Mouse (Mus musculus): Measurements from ENCODE around the gene Upk1a.

Gene Upk1a

GRCm38 (mm10) chr7:30612654-30613402 lies at the start of gene Upk1a:
Gene Upk1a (minus strand): TSS chr7:30612847.
- in situ Hi-C loops (cut with MboI), result no loop called here

GRCm38 (mm10) chr7:30649591-30650540 lies 37.2 kb upstream of the Upk1a start, which contains the start of gene Rbm42:
Gene Rbm42 (minus strand): TSS chr7:30650317.
- in situ Hi-C loops (cut with MboI), result no loop called here

- in situ Hi-C loops (cut with MboI), result no loop called here
Observed at GRCm38 (mm10) chr7:30639083-30639482, 26.4 kb upstream of the Upk1a start.

- in situ Hi-C loops (cut with MboI), result no loop called here
Observed at GRCm38 (mm10) chr7:30636395-30636794, 23.7 kb upstream of the Upk1a start.

GRCm38 (mm10) chr7:30635752-30636151 lies 23.1 kb upstream of the Upk1a start, which contains the start of gene Etv2:
Gene Etv2 (minus strand): TSS chr7:30635852.
- in situ Hi-C loops (cut with MboI), result no loop called here

- in situ Hi-C loops (cut with MboI), result no loop called here
Observed at GRCm38 (mm10) chr7:30634621-30635020, 22.0 kb upstream of the Upk1a start.

- in situ Hi-C loops (cut with MboI), result no loop called here
Observed at GRCm38 (mm10) chr7:30633762-30634412, 21.2 kb upstream of the Upk1a start.

GRCm38 (mm10) chr7:30629013-30629412 lies 16.4 kb upstream of the Upk1a start:
- in situ Hi-C loops (cut with MboI), result no loop called here

- in situ Hi-C loops (cut with MboI), result no loop called here
Observed at GRCm38 (mm10) chr7:30626647-30627046, 14.0 kb upstream of the Upk1a start.

GRCm38 (mm10) chr7:30625530-30626384 lies 13.1 kb upstream of the Upk1a start, which contains the start of gene Cox6b1:
Gene Cox6b1 (minus strand): TSS chr7:30626151.
- in situ Hi-C loops (cut with MboI), result no loop called here

GRCm38 (mm10) chr7:30619202-30619601 lies 6.6 kb upstream of the Upk1a start:
- in situ Hi-C loops (cut with MboI), result no loop called here

GRCm38 (mm10) chr7:30618658-30619057 lies 6.0 kb upstream of the Upk1a start:
- in situ Hi-C loops (cut with MboI), result no loop called here

GRCm38 (mm10) chr7:30615049-30615760 lies 2.6 kb upstream of the Upk1a start:
- in situ Hi-C loops (cut with MboI), result no loop called here

- in situ Hi-C loops (cut with MboI), result no loop called here
Observed at GRCm38 (mm10) chr7:30614454-30614853, 1.8 kb upstream of the Upk1a start.

- in situ Hi-C loops (cut with MboI), result no loop called here
Observed at GRCm38 (mm10) chr7:30613529-30614112, 974 bp upstream of the Upk1a start.

GRCm38 (mm10) chr7:30610043-30610442 lies 2.6 kb downstream of the Upk1a start:
- in situ Hi-C loops (cut with MboI), result no loop called here

GRCm38 (mm10) chr7:30608476-30608875 lies 4.2 kb downstream of the Upk1a start:
- in situ Hi-C loops (cut with MboI), result no loop called here

- in situ Hi-C loops (cut with MboI), result no loop called here
Observed at GRCm38 (mm10) chr7:30607706-30608309, 4.8 kb downstream of the Upk1a start.

- in situ Hi-C loops (cut with MboI), result no loop called here
Observed at GRCm38 (mm10) chr7:30604944-30605343, 7.7 kb downstream of the Upk1a start.

GRCm38 (mm10) chr7:30604424-30604823 lies 8.2 kb downstream of the Upk1a start:
- in situ Hi-C loops (cut with MboI), result no loop called here
